Mouse (Mus musculus): ENCODE data around the gene E130308A19Rik. TPM values are rescaled to one million over a fixed set of nuclear protein-coding genes. Genes with fewer than 3 reads are reported as not detected.
A peak's percentile ranks its signal among the peaks of the same experiment; 100 is the strongest.

The E130308A19Rik gene
- total and polyA plus RNA-seq, 3 experiments, result 2.4 to 3.4 (median 3.1) TPM

DNA sequence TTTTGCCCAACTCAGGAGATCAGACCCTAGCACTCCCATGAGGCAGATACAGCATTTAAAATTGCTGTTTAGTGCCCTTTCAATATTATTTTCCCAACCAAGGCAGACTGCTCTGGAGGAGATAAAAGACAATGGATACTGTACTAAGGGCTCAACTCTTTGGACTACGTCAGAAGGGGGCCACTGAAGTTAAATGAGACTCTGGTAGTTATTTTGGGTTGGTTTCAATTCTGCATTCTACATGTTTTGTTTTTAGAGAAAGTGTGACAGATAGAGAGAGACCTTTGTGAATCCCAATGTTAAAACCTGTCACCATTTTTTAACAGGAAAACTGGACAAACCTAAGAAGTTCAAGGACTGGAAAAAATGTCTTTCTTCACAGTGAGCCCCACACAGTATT lies 178.7 kb downstream of the E130308A19Rik start:
- Histone ChIP-seq H3K27ac (ENCODE audit: insufficient read depth, low read depth) (peak overlapping the region; percentile 90), H3K4me2 (ENCODE audit: insufficient read depth, low read depth, poor library complexity, severe bottlenecking) (peak overlapping the region; percentile 94), H3K79me2 (replicated peaks; ENCODE audit: control insufficient read depth, extremely low read depth, insufficient read depth, poor library complexity, severe bottlenecking) (peaks cover 10% of the 10 kb centered on the region), H3K4me1 (ENCODE audit: control insufficient read depth in 1 of 2, insufficient read depth in 2 of 2) (peaks cover 17 to 67% of the 10 kb centered on the region in 2 experiments), H3K9me3 (replicated peaks; ENCODE audit: low read length) (no peaks in the 10 kb centered on the region), H3K4me3 (replicated peaks in 1 of 3; ENCODE audit: low read depth in 2 of 3, low read length in 2 of 3, poor library complexity in 1 of 3) (peak overlapping the region in 2 of 3 experiments; percentile 93 to 95), H3K27me3 (replicated peaks) (no peaks in the 10 kb centered on the region), H3K36me3 (replicated peaks in 1 of 2; ENCODE audit: control insufficient read depth in 1 of 2, insufficient read depth in 1 of 2, low read length in 1 of 2) (peaks cover 0 to 12% of the 10 kb centered on the region in 2 experiments), H3K9ac (ENCODE audit: insufficient read depth, low read depth) (peak overlapping the region; percentile 58)
- in situ Hi-C loops (cut with MboI; ENCODE audit: low pct_ligation_motif_present, low pct_unique_long_range_greater_than_20kb, low sequenced_read_pairs) (no loop called here), dilution Hi-C loops (cut with MboI; ENCODE audit: extremely low pct_ligation_motif_present, extremely low pct_unique_long_range_greater_than_20kb, low sequenced_read_pairs) (no loop called here)
- TF ChIP-seq TBP (conservative IDR thresholded peaks at IDR 0.05; ENCODE audit: low read depth, low read length) (0 out of 2 replicates have a peak, but pooled peaks have one; percentile 28), PAX5 (IDR thresholded peaks at IDR 0.05; ENCODE audit: low read length) (no peak), CHD1 (IDR thresholded peaks at IDR 0.05; ENCODE audit: low read depth, low read length) (no peak), POLR2A (IDR thresholded peaks at IDR 0.05; ENCODE audit: low read depth, low read length) (no peak), EP300 (IDR thresholded peaks at IDR 0.05; ENCODE audit: low read length) (peak; percentile 89), MEF2A (IDR thresholded peaks at IDR 0.05; ENCODE audit: borderline replicate concordance, low read depth, low read length) (peak; percentile 98), ETS1 (conservative IDR thresholded peaks at IDR 0.05; ENCODE audit: low read depth, low read length) (peak; percentile 86), JUN (IDR thresholded peaks at IDR 0.05; ENCODE audit: insufficient read depth, low read depth, low read length) (no peak), MAZ (IDR thresholded peaks at IDR 0.05; ENCODE audit: low read depth, low read length) (no peak), BHLHE40 (IDR thresholded peaks at IDR 0.05; ENCODE audit: low read depth, low read length) (peak; percentile 85), IRF4 (IDR thresholded peaks at IDR 0.05; ENCODE audit: low read depth, low read length) (peak; percentile 96), JUND (conservative IDR thresholded peaks at IDR 0.05; ENCODE audit: low read depth, low read length) (no peak)
- DNase-seq (ENCODE audit: extremely low read depth), result peak; percentile 73

DNA sequence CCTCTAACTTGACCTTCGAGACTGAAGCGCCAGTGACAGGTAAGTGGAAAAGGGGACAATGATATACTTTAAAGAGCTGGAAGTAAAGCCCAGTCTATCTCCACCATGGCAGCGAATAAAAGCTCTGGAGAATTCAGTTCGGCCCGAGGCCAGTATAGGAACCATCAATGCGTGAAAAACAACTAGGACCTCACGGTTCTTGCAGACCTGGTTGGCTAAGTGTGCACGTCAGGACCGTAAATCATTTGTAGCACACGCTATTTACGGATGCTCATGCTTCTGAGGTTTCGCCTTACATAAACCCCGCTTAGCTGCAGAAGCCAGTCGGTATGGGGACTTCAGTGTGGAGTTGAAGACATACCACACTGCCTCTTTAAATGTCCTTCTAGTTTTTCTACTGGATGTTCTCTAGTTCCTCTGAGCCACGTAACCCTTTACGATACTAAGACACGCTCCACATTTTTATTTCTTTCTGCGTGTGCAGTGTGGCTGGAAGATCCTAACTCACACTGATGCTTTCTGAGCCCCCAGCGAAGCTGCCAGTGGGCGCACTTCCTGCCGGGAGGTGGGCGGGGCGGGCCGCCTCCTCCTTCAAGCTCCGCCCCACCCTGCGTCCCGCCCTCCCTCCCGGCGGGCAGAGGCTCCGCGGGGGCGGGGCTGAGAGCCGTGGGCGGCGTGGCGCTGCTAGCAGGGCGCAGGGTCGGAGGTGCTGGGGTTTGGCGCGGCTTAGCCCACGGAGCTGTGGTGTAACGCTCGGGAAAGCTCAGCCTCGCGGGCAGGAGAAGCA lies 179.4 kb downstream of the E130308A19Rik start, which contains the start of gene Snx30:
Gene Snx30 (plus strand): TSS at position 660 of the 787 bp plus-strand sequence.
- in situ Hi-C loops (cut with MboI; ENCODE audit: low pct_ligation_motif_present, low pct_unique_long_range_greater_than_20kb, low sequenced_read_pairs), result no loop called here
- Histone ChIP-seq H3K4me1 (ENCODE audit: control insufficient read depth in 1 of 2, insufficient read depth in 2 of 2) (peaks cover 17 to 73% of the 10 kb centered on the region in 2 experiments), H3K9me3 (replicated peaks; ENCODE audit: low read length) (no peaks in the 10 kb centered on the region), H3K4me3 (replicated peaks in 1 of 3; ENCODE audit: low read depth in 2 of 3, low read length in 2 of 3, poor library complexity in 1 of 3) (peak within 1 kb of the TSS; percentile 77 to 95 (median 93)), H3K36me3 (replicated peaks in 1 of 2; ENCODE audit: control insufficient read depth in 1 of 2, insufficient read depth in 1 of 2, low read length in 1 of 2) (peaks cover 0 to 18% of the 10 kb centered on the region in 2 experiments), H3K27ac (ENCODE audit: insufficient read depth, low read depth) (peak within 1 kb of the TSS; percentile 90), H3K9ac (ENCODE audit: insufficient read depth, low read depth) (peak within 1 kb of the TSS; percentile 77), H3K4me2 (ENCODE audit: insufficient read depth, low read depth, poor library complexity, severe bottlenecking) (peak within 1 kb of the TSS; percentile 94), H3K27me3 (replicated peaks) (no peaks in the 10 kb centered on the region), H3K79me2 (replicated peaks; ENCODE audit: control insufficient read depth, extremely low read depth, insufficient read depth, poor library complexity, severe bottlenecking) (peaks cover 10% of the 10 kb centered on the region)
- DNase-seq (ENCODE audit: extremely low read depth), result peak; percentile 85
- dilution Hi-C loops (cut with MboI; ENCODE audit: extremely low pct_ligation_motif_present, extremely low pct_unique_long_range_greater_than_20kb, low sequenced_read_pairs), result no loop called here
- TF ChIP-seq SIN3A (IDR thresholded peaks at IDR 0.05; ENCODE audit: low read length), result peak; percentile 41; the same call in 1 of the 2 replicates
- TF ChIP-seq POLR2A (IDR thresholded peaks at IDR 0.05; ENCODE audit: low read depth, low read length), result peak; percentile 71
- TF ChIP-seq USF2 (conservative IDR thresholded peaks at IDR 0.05; ENCODE audit: low read depth, low read length), result no peak
- 0 out of 2 replicates have a peak, but pooled peaks have one; percentile 2 for TF ChIP-seq SMC3 (IDR thresholded peaks at IDR 0.05; ENCODE audit: low read depth, low read length)
- TF ChIP-seq CTCF (conservative IDR thresholded peaks at IDR 0.05 in 1 of 2, IDR thresholded peaks at IDR 0.05 in 1 of 2; ENCODE audit: low read depth in 2 of 2, low read length in 2 of 2), result no peak
- TF ChIP-seq RCOR1 (conservative IDR thresholded peaks at IDR 0.05; ENCODE audit: low read depth, low read length), result peak; percentile 69; the same call in 1 of the 2 replicates
- TF ChIP-seq MAZ (IDR thresholded peaks at IDR 0.05; ENCODE audit: low read depth, low read length), result peak; percentile 70
- peak; percentile 57; the same call in 1 of the 2 replicates for TF ChIP-seq TCF12 (IDR thresholded peaks at IDR 0.05; ENCODE audit: low read depth, low read length)
- peak; percentile 82 for TF ChIP-seq NELFE (IDR thresholded peaks at IDR 0.05; ENCODE audit: low read depth, low read length)
- no peak for TF ChIP-seq ETS1 (conservative IDR thresholded peaks at IDR 0.05; ENCODE audit: low read depth, low read length)
- TF ChIP-seq POLR2AphosphoS2 (IDR thresholded peaks at IDR 0.05; ENCODE audit: low read depth, low read length), result peak; percentile 61; the same call in 1 of the 2 replicates
- TF ChIP-seq USF1 (IDR thresholded peaks at IDR 0.05; ENCODE audit: low read depth, low read length), result no peak
- TF ChIP-seq RAD21 (IDR thresholded peaks at IDR 0.05; ENCODE audit: low read depth, low read length), result no peak
- TF ChIP-seq ZKSCAN1 (IDR thresholded peaks at IDR 0.05; ENCODE audit: borderline replicate concordance, low read depth, low read length), result no peak
- peak; percentile 11; the same call in 1 of the 2 replicates for TF ChIP-seq HCFC1 (IDR thresholded peaks at IDR 0.05; ENCODE audit: low read depth, low read length)
- TF ChIP-seq ELF1 (IDR thresholded peaks at IDR 0.05; ENCODE audit: low read depth, low read length), result peak; percentile 82
- TF ChIP-seq MYC (IDR thresholded peaks at IDR 0.05; ENCODE audit: low read depth, low read length), result 0 out of 2 replicates have a peak, but pooled peaks have one; percentile 33
- TF ChIP-seq ZC3H11A (IDR thresholded peaks at IDR 0.05; ENCODE audit: low read depth, low read length), result no peak
- peak; percentile 84 for TF ChIP-seq ZMIZ1 (IDR thresholded peaks at IDR 0.05; ENCODE audit: low read depth, low read length)
- TF ChIP-seq UBTF (IDR thresholded peaks at IDR 0.05; ENCODE audit: low read depth, low read length), result no peak; the same call in 1 of the 2 replicates
- TF ChIP-seq CHD1 (IDR thresholded peaks at IDR 0.05; ENCODE audit: low read depth, low read length), result peak; percentile 91
- TF ChIP-seq EP300 (IDR thresholded peaks at IDR 0.05; ENCODE audit: low read length), result peak; percentile 21; the same call in 1 of the 2 replicates
- TF ChIP-seq MEF2A (IDR thresholded peaks at IDR 0.05; ENCODE audit: borderline replicate concordance, low read depth, low read length), result peak; percentile 59

Data from CH12.LX (cell line).